Mouse (Mus musculus) urinary bladder, postnatal 25 days (tissue): Measurements from ENCODE around the gene Endog.

Experiments used
- DNase-seq: peaks from one replicate; pipeline ENCODE4 v3.0.0; 2022; ENCODE audit warnings: low spot score

Gene Endog

DNA sequence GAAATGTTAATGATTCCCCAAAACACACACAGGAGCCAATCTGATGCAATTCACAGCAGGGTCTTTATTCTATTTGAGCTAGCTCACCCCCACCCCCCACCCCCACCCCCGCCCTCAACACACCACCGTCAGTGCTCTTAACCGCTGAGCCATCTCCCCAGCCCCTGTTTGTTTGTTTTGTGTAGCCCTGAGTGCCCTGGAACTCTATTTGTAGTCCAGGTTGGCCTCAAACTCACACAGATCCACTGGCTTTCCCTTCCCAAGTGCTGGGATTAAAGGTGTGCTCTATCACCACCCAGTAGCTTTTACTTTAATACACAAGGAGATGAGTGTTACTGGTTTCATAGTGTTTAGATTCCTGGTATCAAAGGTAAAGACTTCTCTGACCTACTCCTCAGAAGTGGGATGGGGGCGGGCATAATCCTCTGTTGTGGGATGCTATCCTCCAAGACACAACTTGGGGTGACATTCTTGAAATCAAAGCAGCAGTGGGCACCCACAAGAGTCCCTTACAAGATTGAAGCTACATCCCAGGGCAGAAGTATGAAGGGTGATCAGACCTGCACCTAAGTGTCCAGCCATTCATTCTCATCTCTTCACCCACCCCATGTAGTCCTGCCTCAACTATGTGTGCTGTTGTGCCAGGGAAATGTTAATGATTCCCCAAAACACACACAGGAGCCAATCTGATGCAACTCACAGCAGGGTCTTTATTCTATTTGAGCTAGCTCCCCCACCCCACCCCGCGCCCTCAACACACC is 40.3 kb downstream of the Endog start:
- DNase-seq: no peak

DNA sequence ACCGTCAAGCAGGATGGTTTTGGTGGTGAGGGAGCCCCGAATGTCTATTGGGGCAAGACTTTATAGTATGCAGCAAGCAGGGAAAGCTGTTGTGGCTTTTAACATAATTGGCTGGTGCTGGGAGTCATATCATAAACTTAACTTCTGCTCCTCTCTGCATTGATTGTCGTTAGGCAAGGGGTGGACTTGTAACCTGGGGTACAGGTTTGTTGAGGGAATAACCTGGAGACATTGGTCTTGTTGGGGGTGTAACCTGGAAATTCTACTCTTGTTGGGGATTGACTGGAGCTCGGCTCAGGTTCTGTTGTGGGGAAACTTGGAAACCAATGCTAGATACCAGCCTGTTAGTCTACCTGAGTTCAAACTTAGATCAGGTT is 40.9 kb downstream of the Endog start:
- DNase-seq: no peak

- no peak for DNase-seq
These were observed 41.7 kb downstream of the Endog start for GRCm38 (mm10) chr2:30212951-30213350.

GRCm38 (mm10) chr2:30214745-30215144 is 43.5 kb downstream of the Endog start:
- no peak for DNase-seq

GRCm38 (mm10) chr2:30215493-30215892 is 44.2 kb downstream of the Endog start:
- no peak for DNase-seq

GRCm38 (mm10) chr2:30216293-30216692 is 45.0 kb downstream of the Endog start:
- no peak for DNase-seq
